Mouse (Mus musculus) intestine, embryonic 15.5 days (tissue): ENCODE results near the gene Lmx1b. TPM values are rescaled to one million over a fixed set of nuclear protein-coding genes. Genes with fewer than 3 reads are reported as not detected.

ENCODE experiments used
- ATAC-seq: fragments of 200-750 bp; cut with Nextera tagmentation; 2 replicates; pipeline ENCODE4 v1.8.0; 2017; ENCODE audit warnings: moderate TSS enrichment, moderate library complexity
- H3K27ac ChIP-seq: fragments of 300-500 bp; sonication (generic); 2 replicates; pipeline ENCODE4 v1.5.1; 2015; ENCODE audit warnings: mild to moderate bottlenecking, inconsistent platforms
- H3K27me3 ChIP-seq: fragments of 300-500 bp; sonication (generic); replicated peaks from 2 replicates; pipeline ENCODE4 v1.6.1; 2015; ENCODE audit warnings: inconsistent platforms
- H3K36me3 ChIP-seq: fragments of 300-500 bp; sonication (generic); 2 replicates; pipeline ENCODE4 v1.6.1; 2015; ENCODE audit warnings: inconsistent platforms
- H3K4me1 ChIP-seq: fragments of 300-500 bp; sonication (generic); replicated peaks from 2 replicates; pipeline ENCODE4 v1.6.1; 2015; ENCODE audit warnings: inconsistent platforms
- H3K4me2 ChIP-seq: fragments of 300-500 bp; sonication (generic); replicated peaks from 2 replicates; pipeline ENCODE4 v1.6.1; 2015; ENCODE audit warnings: mild to moderate bottlenecking, inconsistent platforms
- H3K4me3 ChIP-seq: fragments of 300-500 bp; sonication (generic); replicated peaks from 2 replicates; pipeline ENCODE4 v1.5.1; 2015; ENCODE audit warnings: inconsistent platforms
- H3K9ac ChIP-seq: fragments of 300-500 bp; sonication (generic); 2 replicates; pipeline ENCODE4 v1.6.1; 2015; ENCODE audit warnings: inconsistent platforms
- H3K9me3 ChIP-seq: fragments of 300-500 bp; sonication (generic); 2 replicates; pipeline ENCODE4 v1.6.1; 2016; ENCODE audit warnings: inconsistent platforms
- WGBS: fragments of 180-500 bp; shearing (Covaris S2); methylation state at CpG from one replicate; pipeline ENCODE4 v1.1.7; 2015; 5-methylcytosine and 5-hydroxymethylcytosine counted together
- polyA plus RNA-seq: library from polyadenylated mRNA; unstranded; fragments of >200 nt; fragmentation: Nextera tagmentation; extraction: Ambion mirVana; gene quantifications from 2 replicates; pipeline ENCODE4 v1.2.1, GENCODE M21; 2015

The Lmx1b gene
- polyA plus RNA-seq, 1 experiment from 2014 or later, result 0.05 TPM

GRCm38 (mm10) chr2:33605487-33606256 lies 34.6 kb downstream of the Lmx1b start:
- H3K4me3 ChIP-seq, result no peak overlapping the region
- peaks cover 46% of the 10 kb centered on the region for H3K27me3 ChIP-seq
- no peaks in the 10 kb centered on the region for H3K9me3 ChIP-seq
- ATAC-seq, result peak; percentile 60
- no peak overlapping the region for H3K27ac ChIP-seq
- 0 out of 2 replicates have a peak overlapping the region, but pooled peaks have one; percentile 1 for H3K4me2 ChIP-seq
- H3K9ac ChIP-seq, result no peak overlapping the region; the same call in 1 of the 2 replicates
- H3K4me1 ChIP-seq, result peaks cover 9% of the 10 kb centered on the region
- WGBS, result 4% methylated on average over 18 of the region's 18 CpGs
- no peaks in the 10 kb centered on the region for H3K36me3 ChIP-seq

GRCm38 (mm10) chr2:33604846-33605486 lies 35.3 kb downstream of the Lmx1b start:
- 14% methylated on average over 7 of the region's 7 CpGs for WGBS
- Histone ChIP-seq H3K9ac (no peak overlapping the region), H3K27me3 (peaks cover 41% of the 10 kb centered on the region), H3K4me2 (no peak overlapping the region), H3K36me3 (no peaks in the 10 kb centered on the region), H3K9me3 (no peaks in the 10 kb centered on the region), H3K4me1 (peaks cover 9% of the 10 kb centered on the region), H3K27ac (no peak overlapping the region), H3K4me3 (no peak overlapping the region)
- peak; percentile 66 for ATAC-seq

- no peaks in the 10 kb centered on the region for H3K36me3 ChIP-seq
- H3K27ac ChIP-seq, result no peak overlapping the region
- WGBS, result 61% methylated on average over 6 of the region's 6 CpGs
- H3K27me3 ChIP-seq, result peaks cover 11% of the 10 kb centered on the region
- H3K9me3 ChIP-seq, result no peaks in the 10 kb centered on the region
- no peak overlapping the region for H3K4me3 ChIP-seq
- no peak overlapping the region for H3K9ac ChIP-seq
- H3K4me1 ChIP-seq, result peaks cover 9% of the 10 kb centered on the region
- no peak for ATAC-seq
- no peak overlapping the region for H3K4me2 ChIP-seq
Measured at GRCm38 (mm10) chr2:33600520-33600919, 39.8 kb downstream of the Lmx1b start.

GRCm38 (mm10) chr2:33597384-33597783 lies 42.9 kb downstream of the Lmx1b start:
- Histone ChIP-seq H3K9me3 (no peaks in the 10 kb centered on the region), H3K4me3 (no peak overlapping the region), H3K4me2 (no peak overlapping the region), H3K9ac (no peak overlapping the region), H3K27ac (no peak overlapping the region), H3K4me1 (peaks cover 10% of the 10 kb centered on the region; the same call in 1 of the 2 replicates), H3K36me3 (no peaks in the 10 kb centered on the region), H3K27me3 (peaks cover 4% of the 10 kb centered on the region)
- WGBS, result 53% methylated on average over 4 of the region's 4 CpGs
- no peak for ATAC-seq

- peaks cover 10% of the 10 kb centered on the region; the same call in 1 of the 2 replicates for H3K4me1 ChIP-seq
- WGBS, result 17% methylated on average over 7 of the region's 7 CpGs
- ATAC-seq, result peak; percentile 15; the same call in 1 of the 2 replicates
- H3K27me3 ChIP-seq, result peaks cover 4% of the 10 kb centered on the region; the same call in 1 of the 2 replicates
- no peak overlapping the region for H3K4me3 ChIP-seq
- H3K9ac ChIP-seq, result no peak overlapping the region
- no peaks in the 10 kb centered on the region for H3K9me3 ChIP-seq
- H3K27ac ChIP-seq, result no peak overlapping the region
- H3K36me3 ChIP-seq, result no peaks in the 10 kb centered on the region
- 0 out of 2 replicates have a peak overlapping the region, but pooled peaks have one; percentile 4 for H3K4me2 ChIP-seq
Measured at GRCm38 (mm10) chr2:33595085-33595423, 45.3 kb downstream of the Lmx1b start.

- Histone ChIP-seq H3K9me3 (no peaks in the 10 kb centered on the region), H3K27me3 (peaks cover 4% of the 10 kb centered on the region; the same call in 1 of the 2 replicates), H3K36me3 (no peaks in the 10 kb centered on the region), H3K9ac (no peak overlapping the region), H3K4me2 (0 out of 2 replicates have a peak overlapping the region, but pooled peaks have one; percentile 4), H3K4me3 (no peak overlapping the region), H3K27ac (no peak overlapping the region), H3K4me1 (peaks cover 10% of the 10 kb centered on the region; the same call in 1 of the 2 replicates)
- ATAC-seq, result peak; percentile 44; the same call in 1 of the 2 replicates
- WGBS, result 51% methylated on average over 9 of the region's 9 CpGs
Measured at GRCm38 (mm10) chr2:33594181-33595084, 45.9 kb downstream of the Lmx1b start.

GRCm38 (mm10) chr2:33592931-33593555 lies 47.3 kb downstream of the Lmx1b start:
- Histone ChIP-seq H3K27ac (no peak overlapping the region), H3K4me3 (no peak overlapping the region), H3K27me3 (no peaks in the 10 kb centered on the region), H3K4me1 (peaks cover 10% of the 10 kb centered on the region; the same call in 1 of the 2 replicates), H3K36me3 (no peaks in the 10 kb centered on the region), H3K9ac (no peak overlapping the region), H3K4me2 (no peak overlapping the region), H3K9me3 (no peaks in the 10 kb centered on the region)
- 33% methylated on average over 12 of the region's 12 CpGs for WGBS
- no peak for ATAC-seq

- Histone ChIP-seq H3K4me2 (no peak overlapping the region), H3K4me3 (no peak overlapping the region), H3K4me1 (peaks cover 13% of the 10 kb centered on the region; the same call in 1 of the 2 replicates), H3K27ac (no peak overlapping the region), H3K9me3 (no peaks in the 10 kb centered on the region), H3K9ac (no peak overlapping the region), H3K36me3 (no peaks in the 10 kb centered on the region), H3K27me3 (0 out of 2 replicates have a peak, but pooled peaks cover 4% of the 10 kb centered on the region)
- 84% methylated on average over 9 of the region's 9 CpGs for WGBS
- no peak for ATAC-seq
Measured at GRCm38 (mm10) chr2:33589280-33589679, 51.0 kb downstream of the Lmx1b start.

GRCm38 (mm10) chr2:33584937-33585910 lies 55.1 kb downstream of the Lmx1b start:
- WGBS, result 34% methylated on average over 29 of the region's 29 CpGs
- no peaks in the 10 kb centered on the region for H3K36me3 ChIP-seq
- H3K4me1 ChIP-seq, result peaks cover 18% of the 10 kb centered on the region

GRCm38 (mm10) chr2:33583761-33584160 lies 56.5 kb downstream of the Lmx1b start:
- Histone ChIP-seq H3K27me3 (peaks cover 52% of the 10 kb centered on the region), H3K4me3 (no peak overlapping the region), H3K4me1 (peaks cover 18% of the 10 kb centered on the region), H3K27ac (no peak overlapping the region), H3K9ac (no peak overlapping the region), H3K36me3 (no peaks in the 10 kb centered on the region), H3K4me2 (no peak overlapping the region), H3K9me3 (no peaks in the 10 kb centered on the region)
- ATAC-seq, result no peak
- WGBS, result 23% methylated on average over 6 of the region's 6 CpGs

More at GRCm38 (mm10) chr2:33584937-33585910, 55.1 kb downstream of the Lmx1b start:
- Histone ChIP-seq H3K27ac (no peak overlapping the region), H3K4me3 (no peak overlapping the region), H3K9me3 (no peaks in the 10 kb centered on the region), H3K27me3 (peaks cover 40% of the 10 kb centered on the region), H3K4me2 (no peak overlapping the region), H3K9ac (no peak overlapping the region; the same call in 1 of the 2 replicates)
- no peak for ATAC-seq
